Mouse (Mus musculus) spleen, postnatal 4 days (tissue): Measurements from ENCODE around the gene Parp14.
"Not testable (repeated sequence)": the region's sequence is repeated elsewhere in the genome, so short reads cannot be mapped to it uniquely, and the experiment has no call there.

ENCODE experiments used
- DNase-seq, 2 experiments: peaks; one replicate each; pipeline ENCODE4 v3.0.0; 2022; ENCODE audit warnings: low spot score in 2 of 2

The Parp14 gene

GRCm38 (mm10) chr16:35871048-35871851, at the start of gene Parp14:
Gene Parp14, minus strand, starts transcription at chr16:35871544.
- peak; percentile 30 to 74 for DNase-seq

GRCm38 (mm10) chr16:35918721-35919543, 47.6 kb upstream of the Parp14 start:
- no peak for DNase-seq

GRCm38 (mm10) chr16:35914301-35914700, 43.0 kb upstream of the Parp14 start:
- DNase-seq, result no peak

GRCm38 (mm10) chr16:35913526-35913925, 42.2 kb upstream of the Parp14 start:
- no peak for DNase-seq

- no peak for DNase-seq
Measured at GRCm38 (mm10) chr16:35911449-35911848, 40.1 kb upstream of the Parp14 start.

- no peak for DNase-seq
Measured at GRCm38 (mm10) chr16:35907432-35908201, 36.3 kb upstream of the Parp14 start.

- no peak for DNase-seq
Measured at GRCm38 (mm10) chr16:35906887-35907286, 35.5 kb upstream of the Parp14 start.

GRCm38 (mm10) chr16:35905819-35906485, 34.6 kb upstream of the Parp14 start:
- no peak for DNase-seq

- DNase-seq, result no peak
Measured at GRCm38 (mm10) chr16:35905355-35905754, 34.0 kb upstream of the Parp14 start.

GRCm38 (mm10) chr16:35904121-35904736, 32.9 kb upstream of the Parp14 start:
- DNase-seq, result no peak

- no peak for DNase-seq
Measured at GRCm38 (mm10) chr16:35903014-35903640, 31.8 kb upstream of the Parp14 start.

- DNase-seq, result no peak
Measured at GRCm38 (mm10) chr16:35900541-35900940, 29.2 kb upstream of the Parp14 start.

GRCm38 (mm10) chr16:35894997-35895396, 23.7 kb upstream of the Parp14 start:
- no peak for DNase-seq

GRCm38 (mm10) chr16:35891603-35892002, 20.3 kb upstream of the Parp14 start:
- DNase-seq, result not testable (repeated sequence)

GRCm38 (mm10) chr16:35890645-35891044, 19.3 kb upstream of the Parp14 start:
- DNase-seq, result no peak

- no peak for DNase-seq
Measured at GRCm38 (mm10) chr16:35888910-35889309, 17.6 kb upstream of the Parp14 start.

GRCm38 (mm10) chr16:35888174-35888573, 16.8 kb upstream of the Parp14 start:
- DNase-seq, result no peak

GRCm38 (mm10) chr16:35874416-35874815, 3.1 kb upstream of the Parp14 start:
- DNase-seq, result peak; percentile 58 to 82

- no peak for DNase-seq
Measured at GRCm38 (mm10) chr16:35872410-35873006, 1.2 kb upstream of the Parp14 start.

- DNase-seq, result no peak
Measured at GRCm38 (mm10) chr16:35871898-35872297, 554 bp upstream of the Parp14 start.
